Mouse (Mus musculus) testis, postnatal 14 days (tissue): Measurements from ENCODE around the gene Wiz.
A peak's percentile ranks its signal among the peaks of the same experiment; 100 is the strongest.

Experiments used
- DNase-seq: peaks from one replicate; pipeline ENCODE4 v3.0.0; 2021; ENCODE audit warnings: low spot score

Wiz gene

GRCm38 (mm10) chr17:32349037-32349732 is 40.1 kb downstream of the Wiz start:
- DNase-seq, result no peak

- no peak for DNase-seq
These were observed 40.8 kb downstream of the Wiz start for GRCm38 (mm10) chr17:32348406-32348805.

- no peak for DNase-seq
These were observed 48.1 kb downstream of the Wiz start for GRCm38 (mm10) chr17:32341102-32341501.

GRCm38 (mm10) chr17:32340110-32340509 is 49.1 kb downstream of the Wiz start:
- no peak for DNase-seq

GRCm38 (mm10) chr17:32335869-32336268 is 53.4 kb downstream of the Wiz start:
- DNase-seq, result no peak

- DNase-seq, result no peak
These were observed 54.3 kb downstream of the Wiz start for GRCm38 (mm10) chr17:32334921-32335320.

- no peak for DNase-seq
These were observed 55.5 kb downstream of the Wiz start for GRCm38 (mm10) chr17:32333675-32334303.

- DNase-seq, result no peak
These were observed 61.7 kb downstream of the Wiz start for GRCm38 (mm10) chr17:32327501-32327900.

- DNase-seq, result no peak
These were observed 66.4 kb downstream of the Wiz start for GRCm38 (mm10) chr17:32322809-32323208.

GRCm38 (mm10) chr17:32321836-32322235 is 67.4 kb downstream of the Wiz start:
- DNase-seq, result no peak

GRCm38 (mm10) chr17:32321390-32321734 is 67.9 kb downstream of the Wiz start:
- no peak for DNase-seq

- peak; percentile 98 for DNase-seq
These were observed 68.4 kb downstream of the Wiz start, which contains the start of gene Akap8 for GRCm38 (mm10) chr17:32320597-32321389. Akap8 (minus strand) TSS chr17:32321238.

GRCm38 (mm10) chr17:32319950-32320349 is 69.3 kb downstream of the Wiz start:
- no peak for DNase-seq

GRCm38 (mm10) chr17:32317708-32318107 is 71.5 kb downstream of the Wiz start:
- DNase-seq, result no peak

- no peak for DNase-seq
These were observed 72.2 kb downstream of the Wiz start for GRCm38 (mm10) chr17:32317032-32317431.

GRCm38 (mm10) chr17:32315560-32315959 is 73.7 kb downstream of the Wiz start:
- DNase-seq, result no peak

- no peak for DNase-seq
These were observed 75.3 kb downstream of the Wiz start for GRCm38 (mm10) chr17:32313892-32314291.

- DNase-seq, result no peak
These were observed 76.4 kb downstream of the Wiz start for GRCm38 (mm10) chr17:32312801-32313200.

GRCm38 (mm10) chr17:32307963-32308362 is 81.3 kb downstream of the Wiz start:
- no peak for DNase-seq
